Mouse (Mus musculus) kidney, postnatal 0 days (tissue): ENCODE results near the gene Eps15l1. TPM values are rescaled to one million over a fixed set of nuclear protein-coding genes. Genes with fewer than 3 reads are reported as not detected.
A peak's percentile ranks its signal among the peaks of the same experiment; 100 is the strongest.

Experiments
- ATAC-seq: fragments of 200-750 bp; cut with Nextera tagmentation; replicated peaks from 2 replicates; pipeline ENCODE4 v1.8.0; 2017; ENCODE audit warnings: low read depth, moderate number of reproducible peaks, moderate TSS enrichment, moderate library complexity; ENCODE audit not compliant: low FRiP score
- DNase-seq: peaks from one replicate; pipeline ENCODE4 v3.0.0-alpha.2; 2016; ENCODE audit warnings: low spot score
- H3K27ac ChIP-seq: fragments of 300-500 bp; sonication (generic); 2 replicates; pipeline ENCODE4 v1.5.1; 2014; ENCODE audit warnings: mild to moderate bottlenecking
- H3K27me3 ChIP-seq: fragments of 300-500 bp; sonication (generic); 2 replicates; pipeline ENCODE4 v1.6.1; 2014; ENCODE audit warnings: low read length, mixed read lengths; ENCODE audit not compliant: insufficient read depth
- H3K36me3 ChIP-seq: fragments of 300-500 bp; sonication (generic); 2 replicates; pipeline ENCODE4 v1.6.1; 2014; ENCODE audit warnings: low read length, mixed read lengths; ENCODE audit not compliant: insufficient read depth
- H3K4me1 ChIP-seq: fragments of 300-500 bp; sonication (generic); replicated peaks from 2 replicates; pipeline ENCODE4 v1.6.1; 2014; ENCODE audit warnings: antibody characterized with exemption, low read length, mixed read lengths; ENCODE audit not compliant: insufficient read depth
- H3K4me2 ChIP-seq: fragments of 300-500 bp; sonication (generic); 2 replicates; pipeline ENCODE4 v1.6.1; 2014; ENCODE audit warnings: mild to moderate bottlenecking, low read length, moderate library complexity, mixed read lengths
- H3K4me3 ChIP-seq: fragments of 300-500 bp; sonication (generic); replicated peaks from 2 replicates; pipeline ENCODE4 v1.5.1; 2014; ENCODE audit warnings: low read depth, low read length
- H3K9ac ChIP-seq: fragments of 300-500 bp; sonication (generic); 2 replicates; pipeline ENCODE4 v1.6.1; 2014; ENCODE audit warnings: low read depth, low read length
- H3K9me3 ChIP-seq: fragments of 300-500 bp; sonication (generic); replicated peaks from 2 replicates; pipeline ENCODE4 v1.6.1; 2016; ENCODE audit warnings: low read length, inconsistent platforms, mixed read lengths
- CTCF ChIP-seq: IDR thresholded peaks from 2 replicates; pipeline ENCODE4 v1.5.1; 2016; ENCODE audit warnings: antibody characterized with exemption, low read depth, mild to moderate bottlenecking, moderate library complexity
- WGBS: fragments of 180-500 bp; shearing (Covaris S2); extraction: QIAGEN DNeasy Blood & Tissue Kit; methylation state at CpG from one replicate; pipeline ENCODE4 v1.1.7; 2014; 5-methylcytosine and 5-hydroxymethylcytosine counted together
- polyA plus RNA-seq: library from polyadenylated mRNA; unstranded; fragments of >200 nt; fragmentation: Nextera tagmentation; extraction: Ambion mirVana; gene quantifications from 2 replicates; pipeline ENCODE4 v1.2.1, GENCODE M21; 2015

Eps15l1 gene
- polyA plus RNA-seq, 1 experiment from 2014 or later: 32.5 TPM

DNA sequence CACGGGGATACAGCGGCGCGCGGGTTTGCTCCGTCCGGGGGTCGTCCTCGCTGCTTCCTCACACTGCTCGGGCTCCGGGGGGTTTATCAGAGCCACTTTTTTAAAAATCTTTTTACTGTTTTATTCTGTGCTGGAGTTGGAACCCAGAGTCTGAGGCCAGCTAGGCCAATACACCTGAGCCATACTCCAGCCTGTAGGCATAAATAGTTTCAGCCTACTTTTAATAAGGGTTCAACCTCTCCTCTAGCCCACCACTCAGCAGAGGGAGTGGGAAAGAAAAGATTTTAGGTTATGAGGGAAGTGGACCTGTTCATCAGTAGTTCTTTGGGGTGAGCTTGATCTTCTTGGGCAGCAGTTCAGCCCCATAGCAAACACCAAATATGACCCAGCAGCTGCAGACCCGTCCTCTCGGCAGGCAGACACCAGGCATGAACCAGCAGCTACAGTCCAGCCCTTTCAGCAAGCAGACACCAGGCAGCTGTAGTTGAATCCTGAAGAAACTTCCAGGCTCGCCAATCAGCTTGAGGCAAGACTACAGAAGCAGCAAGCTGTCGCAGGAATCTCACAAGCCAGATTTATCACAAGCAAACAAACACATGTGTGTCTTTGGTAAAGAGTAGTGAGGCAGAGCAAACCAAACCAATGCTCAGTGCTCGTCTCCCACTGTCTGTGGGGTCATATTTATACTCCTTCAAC, 115.9 kb downstream of the Eps15l1 start, which contains the start of gene Gm10282:
TSS of gene Gm10282 (minus strand) at position 51 of the 696 bp plus-strand sequence.
- no peak for ATAC-seq
- DNase-seq: no peak
- no peak within 1 kb of the TSS for H3K27ac ChIP-seq
- H3K4me2 ChIP-seq: no peak within 1 kb of the TSS
- no peaks in the 10 kb centered on the region for H3K9me3 ChIP-seq
- 62% methylated on average over 15 of the region's 16 CpGs for WGBS
- no peak for TF ChIP-seq CTCF
- H3K4me3 ChIP-seq: no peak within 1 kb of the TSS
- no peaks in the 10 kb centered on the region for H3K27me3 ChIP-seq
- no peaks in the 10 kb centered on the region for H3K36me3 ChIP-seq
- H3K4me1 ChIP-seq: no peaks in the 10 kb centered on the region
- no peak within 1 kb of the TSS for H3K9ac ChIP-seq

DNA sequence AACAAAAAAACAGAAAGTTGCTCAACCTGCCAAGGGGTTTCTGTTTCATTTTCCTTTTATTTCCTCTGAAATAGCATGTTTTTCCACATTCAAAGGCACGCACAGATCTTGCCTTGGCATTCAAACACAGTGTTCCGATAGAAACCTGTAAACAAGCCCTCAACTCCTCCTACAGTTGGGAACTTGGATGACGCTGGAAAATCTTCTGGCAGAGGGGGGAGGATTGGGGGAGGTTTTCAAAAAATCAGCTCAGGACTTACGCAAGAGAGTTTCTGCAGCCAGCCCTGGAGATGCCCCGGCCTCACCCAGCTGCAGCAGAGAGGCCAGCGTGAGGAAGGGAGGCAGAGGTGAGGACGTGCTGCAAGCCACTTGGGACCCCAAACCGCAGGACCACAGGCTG, 117.6 kb downstream of the Eps15l1 start:
- Histone ChIP-seq H3K27ac (no peak overlapping the region), H3K4me3 (no peak overlapping the region), H3K27me3 (no peaks in the 10 kb centered on the region), H3K9me3 (no peaks in the 10 kb centered on the region), H3K36me3 (no peaks in the 10 kb centered on the region), H3K9ac (no peak overlapping the region), H3K4me1 (no peaks in the 10 kb centered on the region), H3K4me2 (peak overlapping the region; percentile 4; the same call in 1 of the 2 replicates)
- no peak for TF ChIP-seq CTCF
- 32% methylated on average over 8 of the region's 8 CpGs for WGBS
- peak; percentile 75 for DNase-seq
- ATAC-seq: no peak

GRCm38 (mm10) chr8:72302986-72303612, 118.2 kb downstream of the Eps15l1 start:
- H3K27me3 ChIP-seq: no peaks in the 10 kb centered on the region
- no peak for TF ChIP-seq CTCF
- DNase-seq (no peak), ATAC-seq (no peak)
- no peak overlapping the region for H3K9ac ChIP-seq
- H3K9me3 ChIP-seq: no peaks in the 10 kb centered on the region
- 55% methylated on average over 8 of the region's 8 CpGs for whole genome bisulfite sequencing
- peak overlapping the region; percentile 65; the same call in 1 of the 2 replicates for H3K27ac ChIP-seq
- no peaks in the 10 kb centered on the region for H3K4me1 ChIP-seq
- no peaks in the 10 kb centered on the region for H3K36me3 ChIP-seq
- H3K4me3 ChIP-seq: no peak overlapping the region
- H3K4me2 ChIP-seq: peak overlapping the region; percentile 4; the same call in 1 of the 2 replicates

GRCm38 (mm10) chr8:72301497-72301896, 119.8 kb downstream of the Eps15l1 start:
- Histone ChIP-seq H3K36me3 (no peaks in the 10 kb centered on the region), H3K4me3 (no peak overlapping the region), H3K27ac (no peak overlapping the region), H3K9ac (no peak overlapping the region), H3K27me3 (no peaks in the 10 kb centered on the region), H3K4me2 (no peak overlapping the region), H3K4me1 (no peaks in the 10 kb centered on the region), H3K9me3 (no peaks in the 10 kb centered on the region)
- no peak for DNase-seq
- 57% methylated on average over 5 of the region's 5 CpGs for WGBS
- no peak for TF ChIP-seq CTCF
- ATAC-seq: no peak

GRCm38 (mm10) chr8:72300654-72301400, 120.4 kb downstream of the Eps15l1 start:
- Histone ChIP-seq H3K36me3 (no peaks in the 10 kb centered on the region), H3K4me2 (no peak overlapping the region), H3K27me3 (no peaks in the 10 kb centered on the region), H3K9ac (no peak overlapping the region), H3K4me3 (no peak overlapping the region), H3K4me1 (no peaks in the 10 kb centered on the region), H3K27ac (no peak overlapping the region), H3K9me3 (no peaks in the 10 kb centered on the region)
- DNase-seq: no peak
- ATAC-seq: no peak
- WGBS: 67% methylated on average over 9 of the region's 9 CpGs
- TF ChIP-seq CTCF: no peak

GRCm38 (mm10) chr8:72298928-72299327, 122.3 kb downstream of the Eps15l1 start:
- H3K4me3 ChIP-seq: no peak overlapping the region
- 95% methylated on average over 1 of the region's 1 CpGs for WGBS
- DNase-seq (no peak), ATAC-seq (no peak)
- no peak overlapping the region for H3K9ac ChIP-seq
- H3K27me3 ChIP-seq: no peaks in the 10 kb centered on the region
- no peaks in the 10 kb centered on the region for H3K9me3 ChIP-seq
- H3K4me2 ChIP-seq: no peak overlapping the region
- no peak overlapping the region for H3K27ac ChIP-seq
- no peak for TF ChIP-seq CTCF
- H3K4me1 ChIP-seq: no peaks in the 10 kb centered on the region
- no peaks in the 10 kb centered on the region for H3K36me3 ChIP-seq
